Mouse (Mus musculus) kidney, adult 2 months (tissue): ENCODE measurements around the gene Prpf31. TPM values are rescaled to one million over a fixed set of nuclear protein-coding genes. Genes with fewer than 3 reads are reported as not detected.

ENCODE experiments used
- DNase-seq: peaks from one replicate; pipeline ENCODE4 v3.0.0; 2021
- H3K27ac ChIP-seq: fragments of 200-500 bp; 2 replicates; pipeline ENCODE4 v1.5.1; 2012; ENCODE audit warnings: low read depth, low read length, control low read depth, inconsistent platforms; ENCODE audit not compliant: insufficient read depth
- H3K27me3 ChIP-seq: fragments of 200-500 bp; replicated peaks from 2 replicates; pipeline ENCODE4 v1.6.1; 2012; ENCODE audit warnings: mild to moderate bottlenecking, moderate library complexity, low read length, inconsistent platforms; ENCODE audit not compliant: control insufficient read depth, insufficient read depth
- H3K36me3 ChIP-seq: fragments of 200-500 bp; 2 replicates; pipeline ENCODE4 v1.6.1; 2012; ENCODE audit warnings: mild to moderate bottlenecking, moderate library complexity, low read length, inconsistent platforms; ENCODE audit not compliant: control insufficient read depth, insufficient read depth
- H3K4me1 ChIP-seq: fragments of 200-500 bp; 2 replicates; pipeline ENCODE4 v1.6.1; 2011; ENCODE audit warnings: low read length; ENCODE audit not compliant: control insufficient read depth, insufficient read depth
- H3K4me3 ChIP-seq: fragments of 200-500 bp; 2 replicates; pipeline ENCODE4 v1.5.1; 2011; ENCODE audit warnings: mild to moderate bottlenecking, low read depth, low read length, control low read depth; ENCODE audit not compliant: insufficient read depth
- CTCF ChIP-seq: fragments of 200-500 bp; conservative IDR thresholded peaks from 2 replicates; pipeline ENCODE4 v1.5.1; 2011; ENCODE audit warnings: low read depth, mild to moderate bottlenecking, control low read depth, low read length, moderate library complexity, mixed read lengths; ENCODE audit not compliant: insufficient read depth, insufficient read length
- POLR2A ChIP-seq: fragments of 200-500 bp; IDR thresholded peaks from one replicate; pipeline ENCODE4 v1.6.1; 2011; ENCODE audit warnings: low read depth, low read length, control low read depth
- WGBS: fragments of 180-500 bp; shearing (Covaris S2); methylation state at CpG from one replicate; pipeline ENCODE4 v1.1.7; 2018; 5-methylcytosine and 5-hydroxymethylcytosine counted together
- polyA plus RNA-seq: library from polyadenylated mRNA; depleted of rRNA; stranded (reverse); fragments of >200 nt; gene quantifications from 2 replicates; pipeline ENCODE4 v1.2.3, GENCODE M21; 2012

The Prpf31 gene
- polyA plus RNA-seq, 1 experiment = 24.1 TPM

GRCm38 (mm10) chr7:3646188-3646587, 16.4 kb downstream of the Prpf31 start:
- WGBS = 4% methylated on average over 9 of the region's 9 CpGs
- Histone ChIP-seq H3K36me3 (peaks cover 2% of the 10 kb centered on the region; the same call in 1 of the 2 replicates), H3K4me1 (peaks cover 14% of the 10 kb centered on the region), H3K27ac (no peak overlapping the region), H3K4me3 (peak overlapping the region; percentile 99), H3K27me3 (no peaks in the 10 kb centered on the region)
- TF ChIP-seq CTCF = no peak
- no peak for TF ChIP-seq POLR2A
- no peak for DNase-seq

- H3K27ac ChIP-seq = no peak overlapping the region
- H3K27me3 ChIP-seq = no peaks in the 10 kb centered on the region
- 43% methylated on average over 4 of the region's 4 CpGs for WGBS
Observed at GRCm38 (mm10) chr7:3646641-3647040, 16.9 kb downstream of the Prpf31 start.

GRCm38 (mm10) chr7:3656966-3657365, 27.2 kb downstream of the Prpf31 start:
- WGBS = 83% methylated on average over 4 of the region's 4 CpGs
- Histone ChIP-seq H3K36me3 (peaks cover 5% of the 10 kb centered on the region), H3K4me1 (no peaks in the 10 kb centered on the region), H3K27me3 (no peaks in the 10 kb centered on the region), H3K4me3 (no peak overlapping the region), H3K27ac (no peak overlapping the region)
- DNase-seq = no peak
- TF ChIP-seq CTCF (no peak), POLR2A (no peak)

More at GRCm38 (mm10) chr7:3646641-3647040, 16.9 kb downstream of the Prpf31 start:
- peaks cover 14% of the 10 kb centered on the region for H3K4me1 ChIP-seq
- H3K36me3 ChIP-seq = peaks cover 2% of the 10 kb centered on the region; the same call in 1 of the 2 replicates
- DNase-seq = no peak
- no peak for TF ChIP-seq POLR2A
- TF ChIP-seq CTCF = no peak
- peak overlapping the region; percentile 99; the same call in 1 of the 2 replicates for H3K4me3 ChIP-seq

GRCm38 (mm10) chr7:3658578-3658977, 28.8 kb downstream of the Prpf31 start:
- no peaks in the 10 kb centered on the region for H3K4me1 ChIP-seq
- no peak overlapping the region for H3K4me3 ChIP-seq
- WGBS = 87% methylated on average over 14 of the region's 14 CpGs
- DNase-seq = no peak
- peaks cover 5% of the 10 kb centered on the region for H3K36me3 ChIP-seq
- no peak for TF ChIP-seq CTCF
- TF ChIP-seq POLR2A = no peak
- H3K27me3 ChIP-seq = no peaks in the 10 kb centered on the region
- no peak overlapping the region for H3K27ac ChIP-seq

- Histone ChIP-seq H3K27ac (peak overlapping the region; percentile 87), H3K36me3 (peaks cover under 1% of the 10 kb centered on the region; the same call in 1 of the 2 replicates), H3K4me3 (peak overlapping the region; percentile 87), H3K27me3 (no peaks in the 10 kb centered on the region), H3K4me1 (peaks cover 7% of the 10 kb centered on the region; the same call in 1 of the 2 replicates)
- TF ChIP-seq POLR2A (no peak), CTCF (no peak)
- 21% methylated on average over 15 of the region's 15 CpGs for WGBS
- peak; percentile 70 for DNase-seq
Observed at GRCm38 (mm10) chr7:3664524-3665214, 34.9 kb downstream of the Prpf31 start.

GRCm38 (mm10) chr7:3665215-3666114, 35.7 kb downstream of the Prpf31 start, which contains the start of gene Leng1:
Gene Leng1, minus strand, starts transcription at chr7:3665840.
- Histone ChIP-seq H3K27ac (peak within 1 kb of the TSS; percentile 87), H3K36me3 (no peaks in the 10 kb centered on the region; the same call in 1 of the 2 replicates), H3K4me1 (peaks cover 7% of the 10 kb centered on the region; the same call in 1 of the 2 replicates), H3K27me3 (no peaks in the 10 kb centered on the region), H3K4me3 (peak within 1 kb of the TSS; percentile 87)
- peak; percentile 96 for TF ChIP-seq POLR2A
- TF ChIP-seq CTCF = no peak
- WGBS = 3% methylated on average over 45 of the region's 45 CpGs
- DNase-seq = peak; percentile 99

- H3K27ac ChIP-seq = no peak overlapping the region
- peaks cover 7% of the 10 kb centered on the region; the same call in 1 of the 2 replicates for H3K4me1 ChIP-seq
- no peaks in the 10 kb centered on the region for H3K27me3 ChIP-seq
- H3K36me3 ChIP-seq = no peaks in the 10 kb centered on the region
- H3K4me3 ChIP-seq = peak overlapping the region; percentile 39; the same call in 1 of the 2 replicates
- DNase-seq = no peak
- 48% methylated on average over 14 of the region's 14 CpGs for WGBS
- TF ChIP-seq POLR2A (no peak), CTCF (no peak)
Observed at GRCm38 (mm10) chr7:3666921-3667391, 37.2 kb downstream of the Prpf31 start.
